Mouse (Mus musculus): ENCODE results near the gene Skp1a.

The Skp1a gene

DNA sequence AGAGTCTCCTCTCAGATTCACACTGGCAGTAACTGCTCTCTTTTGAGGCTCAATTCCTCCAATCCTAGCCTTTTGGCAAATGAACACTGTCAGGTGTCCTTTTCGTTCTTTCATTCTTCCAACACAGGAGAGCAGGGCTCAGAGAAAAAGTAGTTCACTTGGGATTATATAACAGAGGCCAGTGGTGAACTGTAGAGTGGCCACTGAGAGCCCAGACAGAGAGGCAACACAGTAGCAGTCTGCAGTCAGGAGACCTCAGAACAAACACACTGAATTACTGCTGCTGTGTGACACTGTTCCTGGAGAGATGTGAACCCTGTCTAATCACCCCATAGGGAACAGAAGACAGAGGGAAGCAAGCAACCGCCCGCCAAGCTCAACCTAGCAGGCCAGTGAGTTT lies 4.7 kb upstream of the Skp1a start:
- Histone ChIP-seq H3K36me3 (ENCODE audit: insufficient read depth, low read length) (no peaks in the 10 kb centered on the region), H3K4me1 (replicated peaks; ENCODE audit: low read depth, low read length) (peaks cover 84% of the 10 kb centered on the region), H3K9me3 (ENCODE audit: low read length) (no peaks in the 10 kb centered on the region), H3K27me3 (ENCODE audit: insufficient read depth, low read length) (no peaks in the 10 kb centered on the region), H3K4me3 (replicated peaks; ENCODE audit: low read length) (peak overlapping the region; percentile 2; the same call in 1 of the 2 replicates)
- TF ChIP-seq POU5F1 (IDR thresholded peaks at IDR 0.05; ENCODE audit: borderline replicate concordance, low read length) (no peak), CTCF (conservative IDR thresholded peaks at IDR 0.05; ENCODE audit: low read length) (no peak), NANOG (IDR thresholded peaks at IDR 0.05; ENCODE audit: borderline replicate concordance, low read length) (no peak)

DNA sequence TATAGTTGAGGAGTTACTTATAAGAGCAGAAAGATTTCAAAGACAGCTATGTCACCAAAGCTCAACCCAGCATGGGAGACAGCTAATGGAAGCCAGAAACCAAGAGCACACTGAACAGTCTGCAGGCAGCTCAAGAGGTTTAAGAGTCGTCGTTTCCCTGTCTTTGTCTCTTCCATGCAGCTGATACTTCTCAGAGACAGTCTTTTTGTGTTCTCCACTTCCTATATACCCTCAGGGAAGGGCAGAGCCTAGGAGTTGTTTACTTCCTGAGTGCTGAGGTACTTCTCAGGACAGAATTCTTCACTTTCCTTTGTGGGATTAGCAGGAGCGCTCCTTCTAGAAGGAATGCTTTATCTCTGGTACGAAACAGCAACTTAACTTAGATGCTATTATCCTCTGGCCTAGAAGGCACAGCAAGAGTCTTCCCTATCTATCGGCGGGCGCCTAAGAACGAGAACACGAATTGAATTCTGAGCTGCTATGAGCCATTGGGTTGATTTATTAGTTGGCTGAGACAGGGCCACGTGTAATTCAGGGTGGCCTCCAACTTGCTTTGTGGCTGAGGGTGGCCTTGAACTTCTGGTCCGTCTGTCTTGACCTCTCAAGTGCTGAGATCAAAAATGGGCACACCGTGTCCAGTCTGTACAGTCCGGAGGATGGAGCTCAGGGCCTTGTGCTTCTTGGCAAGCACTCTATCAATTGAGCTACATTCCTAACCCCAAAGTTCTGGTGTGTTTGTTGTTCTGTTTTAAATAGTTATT lies 4.1 kb upstream of the Skp1a start:
- Histone ChIP-seq H3K4me1 (replicated peaks; ENCODE audit: low read depth, low read length) (peaks cover 81% of the 10 kb centered on the region), H3K4me3 (replicated peaks; ENCODE audit: low read length) (peak overlapping the region; percentile 2; the same call in 1 of the 2 replicates), H3K36me3 (ENCODE audit: insufficient read depth, low read length) (no peaks in the 10 kb centered on the region), H3K27me3 (ENCODE audit: insufficient read depth, low read length) (no peaks in the 10 kb centered on the region), H3K9me3 (ENCODE audit: low read length) (no peaks in the 10 kb centered on the region)
- TF ChIP-seq POU5F1 (IDR thresholded peaks at IDR 0.05; ENCODE audit: borderline replicate concordance, low read length) (no peak), CTCF (conservative IDR thresholded peaks at IDR 0.05; ENCODE audit: low read length) (no peak), NANOG (IDR thresholded peaks at IDR 0.05; ENCODE audit: borderline replicate concordance, low read length) (peak; percentile 76; the same call in 1 of the 2 replicates)

DNA sequence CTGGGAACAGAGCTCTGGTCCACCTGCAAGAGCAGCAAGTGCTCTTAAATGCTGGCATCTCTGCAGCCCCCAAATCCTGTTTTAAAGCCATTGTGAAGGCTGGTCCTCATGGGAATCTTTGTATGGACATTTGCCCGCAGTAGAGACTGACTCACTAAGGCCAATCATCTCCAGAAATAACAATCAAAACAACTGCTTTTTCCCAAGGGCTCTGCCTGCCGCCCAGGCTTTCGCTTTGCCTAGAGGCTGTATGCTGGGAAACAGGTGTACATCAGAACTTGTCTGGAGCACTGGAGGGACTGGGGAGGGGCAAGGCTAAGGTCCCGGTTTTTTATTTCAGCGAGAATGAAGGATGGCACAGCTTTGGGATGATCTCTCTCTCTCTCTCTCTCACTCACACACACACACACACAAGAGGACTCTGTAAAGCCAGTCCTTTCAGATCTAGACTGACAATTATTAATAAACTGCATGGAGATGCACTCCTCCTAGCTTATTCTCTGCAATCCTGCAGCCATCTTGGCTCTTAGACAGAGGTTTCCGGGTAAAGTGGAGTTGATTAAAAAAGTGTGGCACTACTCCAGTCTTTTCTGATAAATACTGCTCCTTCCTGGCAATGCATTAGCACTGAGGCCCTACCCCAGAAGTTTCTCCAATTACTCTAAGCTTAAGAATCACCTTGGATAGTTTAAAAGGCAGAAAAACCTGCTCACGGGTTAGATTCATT lies 2.9 kb upstream of the Skp1a start:
- Histone ChIP-seq H3K9me3 (ENCODE audit: low read length) (no peaks in the 10 kb centered on the region), H3K27me3 (ENCODE audit: insufficient read depth, low read length) (no peaks in the 10 kb centered on the region), H3K4me1 (replicated peaks; ENCODE audit: low read depth, low read length) (peaks cover 82% of the 10 kb centered on the region), H3K36me3 (ENCODE audit: insufficient read depth, low read length) (0 out of 2 replicates have a peak, but pooled peaks cover 6% of the 10 kb centered on the region), H3K4me3 (replicated peaks; ENCODE audit: low read length) (no peak overlapping the region; the same call in 1 of the 2 replicates)
- TF ChIP-seq POU5F1 (IDR thresholded peaks at IDR 0.05; ENCODE audit: borderline replicate concordance, low read length) (no peak), NANOG (IDR thresholded peaks at IDR 0.05; ENCODE audit: borderline replicate concordance, low read length) (no peak), CTCF (conservative IDR thresholded peaks at IDR 0.05; ENCODE audit: low read length) (no peak)

DNA sequence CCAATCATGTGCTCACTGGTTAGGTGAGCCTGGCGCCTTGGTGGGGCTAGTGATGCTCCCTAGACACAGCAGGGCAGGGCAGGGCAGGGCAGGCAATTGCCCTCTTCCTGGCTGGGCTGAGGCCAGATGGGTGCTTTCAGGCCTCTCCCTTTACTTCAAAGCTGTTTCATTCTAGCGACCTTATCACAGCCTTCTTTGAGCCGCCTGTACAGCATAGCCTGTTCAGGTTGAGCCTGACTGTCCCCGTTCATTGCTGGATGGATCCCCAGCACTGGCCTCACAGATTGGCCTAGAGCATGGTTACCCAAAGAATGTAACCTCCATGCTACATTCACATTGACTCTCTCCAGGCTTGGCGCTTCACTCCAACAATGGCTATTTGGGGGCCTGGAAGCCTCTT lies 1.1 kb upstream of the Skp1a start:
- Histone ChIP-seq H3K9me3 (ENCODE audit: low read length) (no peaks in the 10 kb centered on the region), H3K36me3 (ENCODE audit: insufficient read depth, low read length) (peaks cover 14% of the 10 kb centered on the region), H3K27me3 (ENCODE audit: insufficient read depth, low read length) (no peaks in the 10 kb centered on the region), H3K4me3 (replicated peaks; ENCODE audit: low read length) (peak overlapping the region; percentile 99), H3K4me1 (replicated peaks; ENCODE audit: low read depth, low read length) (peaks cover 82% of the 10 kb centered on the region)
- TF ChIP-seq POU5F1 (IDR thresholded peaks at IDR 0.05; ENCODE audit: borderline replicate concordance, low read length): no peak
- no peak for TF ChIP-seq CTCF (conservative IDR thresholded peaks at IDR 0.05; ENCODE audit: low read length)
- TF ChIP-seq NANOG (IDR thresholded peaks at IDR 0.05; ENCODE audit: borderline replicate concordance, low read length): no peak

DNA sequence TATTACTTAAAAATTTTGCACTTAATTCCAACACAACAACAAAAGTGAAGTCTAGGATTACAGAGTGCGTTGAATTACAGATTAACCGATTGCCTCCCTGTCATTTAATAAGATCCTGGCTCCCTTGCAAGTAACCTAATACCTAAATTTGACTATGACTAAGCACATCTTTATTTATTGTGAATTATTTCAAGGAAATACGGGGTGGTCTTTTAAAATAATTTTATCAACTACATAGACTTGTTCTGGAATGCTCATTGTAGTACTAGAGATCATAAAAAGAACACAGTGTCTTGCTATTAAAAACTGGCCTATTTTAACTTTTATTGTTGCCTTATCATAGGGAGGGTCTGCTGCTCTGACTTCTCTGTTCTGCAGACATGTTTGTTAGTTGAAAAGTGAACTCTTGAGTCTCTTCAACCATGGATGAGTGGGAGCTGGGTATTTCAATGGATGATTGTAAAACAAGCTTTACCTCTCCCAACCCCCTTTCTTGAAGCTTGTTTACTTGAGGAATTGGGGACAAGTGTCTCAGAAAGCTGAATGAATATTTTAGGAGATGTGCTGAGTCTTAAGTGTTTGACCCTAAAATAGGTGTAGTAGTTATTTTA lies 1.4 kb downstream of the Skp1a start:
- TF ChIP-seq NANOG (IDR thresholded peaks at IDR 0.05; ENCODE audit: borderline replicate concordance, low read length): no peak
- no peak for TF ChIP-seq CTCF (conservative IDR thresholded peaks at IDR 0.05; ENCODE audit: low read length)
- no peak for TF ChIP-seq POU5F1 (IDR thresholded peaks at IDR 0.05; ENCODE audit: borderline replicate concordance, low read length)
- Histone ChIP-seq H3K4me3 (replicated peaks; ENCODE audit: low read length) (peak overlapping the region; percentile 99), H3K4me1 (replicated peaks; ENCODE audit: low read depth, low read length) (peaks cover 79% of the 10 kb centered on the region), H3K9me3 (ENCODE audit: low read length) (no peaks in the 10 kb centered on the region), H3K27me3 (ENCODE audit: insufficient read depth, low read length) (no peaks in the 10 kb centered on the region), H3K36me3 (ENCODE audit: insufficient read depth, low read length) (peaks cover 38% of the 10 kb centered on the region)

DNA sequence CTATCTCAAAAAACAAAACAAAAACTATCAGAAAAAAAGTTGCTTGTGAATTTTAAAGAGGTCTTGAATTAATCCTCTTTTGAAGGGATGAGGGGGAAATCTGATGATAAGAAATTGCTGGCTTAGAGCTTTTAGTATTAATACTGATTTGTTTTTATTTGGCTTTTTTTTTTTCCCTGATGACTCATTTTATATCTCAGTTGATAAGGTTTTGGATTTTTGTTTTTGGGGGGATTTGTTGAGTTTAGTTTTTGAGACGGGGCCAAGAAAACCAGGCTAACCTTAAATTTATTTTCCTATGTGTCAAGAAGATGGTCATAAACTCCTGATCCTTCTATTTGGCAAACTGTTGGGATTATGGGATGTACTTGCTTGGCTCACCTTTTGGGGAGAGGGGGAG lies 2.1 kb downstream of the Skp1a start:
- Histone ChIP-seq H3K36me3 (ENCODE audit: insufficient read depth, low read length) (peaks cover 46% of the 10 kb centered on the region), H3K4me3 (replicated peaks; ENCODE audit: low read length) (peak overlapping the region; percentile 99), H3K9me3 (ENCODE audit: low read length) (no peaks in the 10 kb centered on the region), H3K4me1 (replicated peaks; ENCODE audit: low read depth, low read length) (peaks cover 76% of the 10 kb centered on the region), H3K27me3 (ENCODE audit: insufficient read depth, low read length) (no peaks in the 10 kb centered on the region)
- TF ChIP-seq NANOG (IDR thresholded peaks at IDR 0.05; ENCODE audit: borderline replicate concordance, low read length) (no peak), POU5F1 (IDR thresholded peaks at IDR 0.05; ENCODE audit: borderline replicate concordance, low read length) (no peak), CTCF (conservative IDR thresholded peaks at IDR 0.05; ENCODE audit: low read length) (no peak)

DNA sequence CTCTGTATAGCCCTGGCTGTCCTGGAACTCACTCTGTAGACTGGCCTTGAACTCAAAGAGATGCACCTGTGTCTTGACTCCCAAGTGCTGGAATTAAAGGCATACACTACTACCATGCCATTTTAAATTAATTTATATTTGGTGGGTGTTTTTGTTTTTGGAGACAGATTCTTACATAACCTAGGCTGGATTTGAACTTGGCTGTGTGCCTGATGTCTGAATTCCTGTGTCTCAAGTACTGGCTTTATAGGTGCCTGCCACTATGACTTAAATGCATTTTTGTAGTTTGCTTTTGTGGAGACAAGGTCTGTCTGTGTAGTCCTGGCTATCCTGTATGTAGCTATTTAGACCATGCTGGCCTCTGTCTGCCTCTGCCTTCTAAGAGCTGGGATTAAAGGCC lies 2.7 kb downstream of the Skp1a start:
- peaks cover 75% of the 10 kb centered on the region for H3K4me1 ChIP-seq (replicated peaks; ENCODE audit: low read depth, low read length)
- TF ChIP-seq NANOG (IDR thresholded peaks at IDR 0.05; ENCODE audit: borderline replicate concordance, low read length) (no peak), CTCF (conservative IDR thresholded peaks at IDR 0.05; ENCODE audit: low read length) (no peak), POU5F1 (IDR thresholded peaks at IDR 0.05; ENCODE audit: borderline replicate concordance, low read length) (no peak)
- peak overlapping the region; percentile 99 for H3K4me3 ChIP-seq (replicated peaks; ENCODE audit: low read length)
- no peaks in the 10 kb centered on the region for H3K27me3 ChIP-seq (ENCODE audit: insufficient read depth, low read length)
- peaks cover 51% of the 10 kb centered on the region for H3K36me3 ChIP-seq (ENCODE audit: insufficient read depth, low read length)
- no peaks in the 10 kb centered on the region for H3K9me3 ChIP-seq (ENCODE audit: low read length)

DNA sequence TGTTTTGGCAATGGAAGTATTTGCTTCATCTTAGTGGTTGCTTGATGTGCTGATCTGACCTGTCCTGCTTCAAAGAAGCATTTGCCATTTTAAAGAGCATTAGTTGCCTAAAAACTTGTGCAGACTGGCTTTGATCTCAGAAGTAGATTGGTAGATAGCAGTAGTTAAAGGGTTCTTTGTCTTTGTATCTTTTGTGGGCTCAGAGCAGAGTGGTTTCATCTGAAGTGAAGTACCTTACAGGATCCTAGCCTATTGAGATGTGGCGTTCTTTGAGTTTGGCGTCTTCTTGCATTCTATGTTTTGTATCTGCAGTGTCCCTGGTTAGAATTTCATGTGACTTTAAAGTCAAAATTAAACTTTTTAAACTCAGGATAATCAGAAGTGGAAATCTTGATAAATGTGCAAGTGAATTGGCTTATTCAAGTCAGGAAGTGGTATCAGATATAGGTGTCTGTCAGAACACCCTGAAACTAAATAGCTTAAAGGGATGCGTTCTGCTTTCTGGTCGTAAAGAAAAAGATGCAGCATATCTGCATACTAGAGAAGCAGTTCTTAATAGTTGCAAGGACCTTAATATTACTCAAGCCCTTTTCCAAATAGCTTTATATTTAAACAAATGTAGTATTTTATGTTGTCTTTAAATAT lies 9.2 kb downstream of the Skp1a start:
- TF ChIP-seq CTCF (conservative IDR thresholded peaks at IDR 0.05; ENCODE audit: low read length) (no peak), NANOG (IDR thresholded peaks at IDR 0.05; ENCODE audit: borderline replicate concordance, low read length) (peak; percentile 17; the same call in 1 of the 2 replicates), POU5F1 (IDR thresholded peaks at IDR 0.05; ENCODE audit: borderline replicate concordance, low read length) (no peak)
- Histone ChIP-seq H3K36me3 (ENCODE audit: insufficient read depth, low read length) (peaks cover 94% of the 10 kb centered on the region), H3K4me3 (replicated peaks; ENCODE audit: low read length) (no peak overlapping the region), H3K9me3 (ENCODE audit: low read length) (no peaks in the 10 kb centered on the region), H3K27me3 (ENCODE audit: insufficient read depth, low read length) (no peaks in the 10 kb centered on the region), H3K4me1 (replicated peaks; ENCODE audit: low read depth, low read length) (peaks cover 36% of the 10 kb centered on the region)
